Mouse (Mus musculus): Measurements from ENCODE around the gene Serinc3.
A peak's percentile ranks its signal among the peaks of the same experiment; 100 is the strongest.
"Not testable (repeated sequence)": the region's sequence is repeated elsewhere in the genome, so short reads cannot be mapped to it uniquely, and the experiment has no call there.

Gene Serinc3

DNA sequence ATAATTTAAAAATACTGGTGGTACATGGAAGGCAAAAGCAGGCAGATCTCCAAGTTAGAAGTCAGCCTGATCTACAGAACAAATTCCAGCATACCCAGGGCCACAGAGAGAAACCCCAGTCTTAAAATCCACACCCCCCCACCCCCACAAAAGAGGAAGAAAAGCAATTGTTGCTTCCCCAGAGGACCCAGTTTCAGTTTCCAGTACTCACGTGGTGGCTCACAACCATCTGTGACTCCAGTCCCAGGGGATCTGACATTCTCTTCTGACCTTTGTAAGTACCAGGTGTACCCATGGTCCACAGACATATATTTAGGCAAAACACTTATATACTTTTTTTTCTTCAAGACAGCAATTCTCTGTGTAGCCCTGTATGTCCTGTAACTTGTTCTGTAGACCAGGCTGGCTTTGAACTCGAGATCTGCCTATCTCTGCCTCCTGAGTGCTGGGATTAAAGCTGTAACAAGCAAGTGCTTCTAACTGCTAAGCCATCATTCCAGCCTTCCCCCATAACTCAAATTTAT, 17.8 kb upstream of the Serinc3 start:
- DNase-seq (ENCODE audit: low read depth), result no peak

- DNase-seq (ENCODE audit: low read depth), result no peak
Observed at GRCm38 (mm10) chr2:163662076-163662475, 17.1 kb upstream of the Serinc3 start.

DNA sequence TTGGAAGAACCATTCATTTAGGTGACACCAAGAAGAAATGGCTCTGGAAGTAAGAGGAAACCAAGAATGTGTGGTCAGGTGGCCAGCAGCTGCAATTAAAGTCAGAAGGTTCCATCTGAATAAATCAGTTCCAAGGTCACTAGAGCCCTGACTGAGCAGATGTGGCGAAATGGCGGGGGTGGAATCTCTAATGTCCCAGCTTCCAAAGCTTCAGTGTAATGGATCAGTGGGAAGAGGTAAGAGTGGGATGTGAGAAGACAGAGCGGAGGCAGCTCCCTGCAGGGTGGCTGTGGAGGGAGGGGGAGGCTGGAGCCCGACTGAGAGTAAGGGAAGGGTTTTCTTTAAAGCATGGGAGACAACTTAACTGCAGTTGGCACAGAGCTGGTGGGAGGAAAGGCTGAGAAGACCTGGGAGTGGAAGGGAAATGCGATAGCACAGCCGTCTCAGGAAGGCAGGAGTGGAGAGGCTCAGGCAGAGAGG, 16.5 kb upstream of the Serinc3 start:
- no peak for DNase-seq (ENCODE audit: low read depth)

GRCm38 (mm10) chr2:163660103-163660701, 15.3 kb upstream of the Serinc3 start:
- DNase-seq (ENCODE audit: low read depth), result no peak

DNA sequence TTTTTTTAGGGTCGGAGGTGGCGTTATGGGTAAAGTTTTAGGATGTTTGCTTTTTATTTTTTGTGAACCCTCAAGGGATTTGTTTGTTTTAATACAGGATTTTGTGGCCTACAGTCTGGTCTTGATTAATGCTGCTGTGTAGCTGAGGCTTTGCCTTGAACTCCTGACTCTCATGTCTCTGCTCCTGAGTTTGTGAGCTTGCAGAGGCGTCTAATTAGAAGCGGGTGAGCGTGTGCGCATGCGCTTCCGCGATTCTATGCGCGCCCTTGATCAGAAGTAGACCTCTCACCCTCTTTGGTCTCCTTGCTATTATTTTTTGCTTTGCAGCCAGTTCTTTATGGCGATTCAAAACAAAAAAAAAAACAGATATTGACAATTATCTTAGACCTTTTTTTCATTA, 14.5 kb upstream of the Serinc3 start:
- DNase-seq (ENCODE audit: low read depth), result no peak

DNA sequence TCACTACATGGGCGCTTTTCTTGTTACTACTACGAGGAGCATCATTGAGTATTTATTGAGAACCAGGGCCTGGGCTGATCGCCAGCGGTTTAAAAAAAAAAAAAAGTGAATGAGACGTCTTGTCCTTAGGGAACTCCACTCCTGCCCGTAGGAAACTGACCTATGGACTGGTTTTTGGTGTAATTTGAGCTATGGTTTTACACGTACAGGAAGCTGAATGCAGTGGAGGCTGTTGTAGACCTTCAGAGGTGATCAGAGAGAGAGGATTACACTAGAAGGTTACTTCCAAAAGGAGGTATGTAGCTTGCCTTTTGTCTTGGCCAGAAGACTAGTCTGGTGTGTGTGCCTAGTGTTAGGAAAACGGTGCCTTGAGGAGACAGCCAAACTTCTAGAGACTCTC, 14.0 kb upstream of the Serinc3 start:
- peak; percentile 27 for DNase-seq (ENCODE audit: low read depth)

DNA sequence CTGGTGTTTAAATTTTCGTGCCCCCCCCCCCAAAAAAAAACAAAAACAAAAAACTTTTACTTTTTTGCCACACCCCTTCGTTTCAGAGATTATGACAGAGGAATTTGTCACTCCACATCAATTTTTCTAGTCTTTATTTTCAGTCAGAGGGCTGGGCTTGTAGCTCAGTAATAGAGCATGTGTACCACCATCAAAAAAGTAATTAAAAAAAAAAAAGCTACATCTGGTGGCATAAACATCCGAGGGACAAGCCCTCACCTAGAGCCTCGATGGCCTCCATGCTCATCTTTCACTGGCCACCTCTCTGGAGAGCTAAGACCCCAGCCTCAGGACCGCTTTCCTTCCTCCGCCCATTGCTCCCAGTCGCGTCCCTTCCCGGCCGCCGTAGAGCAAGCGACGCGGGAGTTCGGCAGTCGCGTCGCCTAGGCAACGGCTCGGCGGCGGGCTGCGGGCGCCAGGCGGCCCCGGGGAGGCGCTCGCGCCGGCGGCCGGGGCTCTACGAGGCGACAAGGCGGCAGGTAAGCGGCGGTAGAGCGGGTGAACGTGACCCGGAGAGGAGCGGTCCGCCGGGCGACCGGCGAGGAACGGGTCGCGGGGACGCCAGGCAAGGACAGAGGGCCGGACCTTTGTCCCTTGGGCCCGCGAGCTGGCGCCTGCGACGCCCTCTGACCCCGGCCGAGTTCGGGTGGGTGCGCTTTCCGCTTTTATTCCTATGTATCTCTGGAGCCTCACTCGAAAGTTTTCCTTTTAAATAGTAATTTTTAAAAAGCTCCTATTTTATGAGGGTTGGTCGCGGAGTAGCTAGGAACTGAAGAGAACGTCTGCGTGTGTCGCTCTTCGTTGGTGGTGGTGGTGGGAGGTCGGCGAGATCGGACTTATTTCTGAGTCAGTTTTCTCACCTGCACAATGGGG, 13.3 kb upstream of the Serinc3 start, which contains the start of gene Pkig:
Gene Pkig, plus strand, starts transcription at position 412 of the 912 bp plus-strand sequence.
- DNase-seq (ENCODE audit: low read depth), result peak; percentile 82

- no peak for DNase-seq (ENCODE audit: low read depth)
Observed at GRCm38 (mm10) chr2:163657486-163657885, 12.6 kb upstream of the Serinc3 start.

DNA sequence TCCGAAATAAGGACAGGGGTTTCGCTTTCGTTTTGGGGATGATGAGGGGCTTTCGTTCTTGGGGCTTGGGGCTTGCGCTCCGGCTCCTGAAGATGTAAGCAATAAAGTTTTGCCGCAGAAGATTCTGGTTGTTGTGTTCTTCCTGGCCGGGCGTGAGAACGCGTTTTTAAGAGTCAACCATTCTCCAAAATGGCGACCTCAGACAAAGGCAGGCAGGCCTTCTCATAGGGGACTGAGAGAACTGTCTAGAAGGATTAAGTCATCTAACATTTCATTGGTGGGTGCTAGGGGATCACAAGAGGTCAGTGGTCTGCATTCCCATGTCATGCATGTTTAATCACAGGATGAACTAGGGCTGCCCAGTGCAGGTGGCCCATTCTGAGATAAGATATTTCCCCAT, 10.8 kb upstream of the Serinc3 start:
- DNase-seq (ENCODE audit: low read depth), result not testable (repeated sequence)

GRCm38 (mm10) chr2:163646461-163647080, 1.6 kb upstream of the Serinc3 start:
- no peak for DNase-seq (ENCODE audit: low read depth)

DNA sequence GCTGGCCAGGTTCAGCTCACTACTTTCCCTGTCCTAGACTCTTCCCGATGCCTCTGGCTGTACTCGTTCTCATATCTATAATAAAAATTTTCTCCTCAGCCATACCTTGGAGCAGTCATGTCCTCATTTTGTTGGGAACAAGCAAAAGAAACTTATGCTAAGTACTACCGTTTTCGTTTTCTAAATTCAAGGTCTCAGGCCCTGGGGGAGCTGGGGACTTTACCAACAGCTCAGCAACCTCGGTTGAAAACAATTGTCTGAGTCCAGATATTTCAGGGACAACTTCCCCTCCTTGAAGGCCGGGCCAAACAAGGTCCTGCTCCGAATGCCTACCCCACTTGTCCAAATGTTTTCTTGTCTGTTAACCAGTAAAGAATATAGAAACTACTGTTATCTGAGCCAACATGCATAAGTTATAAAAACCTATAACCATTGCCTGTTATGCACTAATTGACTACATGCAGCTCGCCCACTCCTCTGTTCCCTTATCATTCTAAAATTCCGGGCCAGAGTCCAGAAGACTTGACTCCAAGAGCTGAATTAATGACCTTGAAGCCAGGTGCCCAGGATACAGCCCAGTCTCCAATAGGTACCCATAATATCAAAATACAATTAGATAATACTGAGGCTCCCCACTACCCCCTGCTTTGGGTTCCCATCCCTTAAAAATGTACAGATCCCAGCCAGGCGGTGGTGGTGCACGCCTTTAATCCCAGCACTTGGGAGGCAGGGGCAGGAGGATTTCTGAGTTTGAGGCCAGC, 949 bp upstream of the Serinc3 start:
- DNase-seq (ENCODE audit: low read depth), result no peak

DNA sequence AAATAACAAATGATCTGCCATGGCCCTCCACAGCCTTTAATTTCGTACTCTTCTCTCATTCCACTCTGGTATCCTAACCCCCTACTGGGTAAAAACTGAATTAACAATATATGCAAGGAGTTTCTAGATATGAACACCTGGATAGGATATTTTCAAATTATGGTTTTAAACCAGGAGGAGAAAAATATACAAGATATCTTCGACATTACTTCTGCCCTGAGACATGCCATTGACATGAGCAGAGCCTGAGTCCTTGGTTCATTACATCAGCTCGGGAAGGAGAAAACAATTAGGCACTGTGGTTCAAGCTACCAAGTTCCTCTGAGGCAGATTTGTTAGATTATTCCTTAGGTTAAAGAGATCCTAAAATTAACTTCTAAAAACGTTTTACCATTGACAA, 884 bp downstream of the Serinc3 start:
- DNase-seq (ENCODE audit: low read depth), result peak; percentile 63

- DNase-seq (ENCODE audit: low read depth), result no peak
Observed at GRCm38 (mm10) chr2:163643576-163643971, 1.4 kb downstream of the Serinc3 start.

DNA sequence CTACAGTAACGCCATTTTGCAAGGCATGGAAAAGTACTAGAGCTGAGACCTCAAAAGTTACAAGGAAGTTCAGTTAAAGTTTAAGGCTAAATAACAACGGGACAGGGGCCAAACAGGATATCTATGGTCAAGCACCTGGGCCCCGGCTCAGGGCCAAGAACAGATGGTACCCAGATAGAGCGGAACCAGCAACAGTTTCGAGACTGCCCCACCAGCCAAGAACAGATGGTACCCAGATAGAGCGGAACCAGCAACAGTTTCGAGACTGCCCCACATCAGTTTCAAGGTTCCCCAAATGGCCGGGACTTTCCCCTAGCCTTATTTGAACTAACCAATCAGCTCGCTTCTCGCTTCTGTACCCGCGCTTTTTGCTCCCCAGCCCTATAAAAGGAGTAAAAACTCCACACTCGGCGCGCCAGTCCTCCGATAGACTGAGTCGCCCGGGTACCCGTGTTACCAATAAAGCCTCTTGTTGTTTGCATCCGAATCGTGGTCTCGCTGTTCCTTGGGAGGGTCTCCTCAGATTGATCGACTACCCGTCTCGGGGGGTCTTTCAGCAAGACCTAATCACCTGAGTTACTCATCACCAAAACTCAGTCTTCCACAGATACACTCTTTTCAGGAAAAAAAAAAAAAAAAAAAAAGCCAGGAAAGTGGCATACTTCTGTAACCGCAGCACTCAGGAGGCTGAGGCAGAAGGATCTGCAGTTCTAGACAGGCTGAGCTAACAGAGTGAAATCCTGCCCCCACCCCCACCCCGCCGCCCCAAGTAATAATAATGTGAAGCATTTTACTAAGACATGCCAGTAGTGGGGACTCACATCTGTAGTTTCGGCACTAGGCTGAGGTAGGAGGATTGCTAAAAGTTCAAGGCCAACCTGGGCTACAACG, 2.0 kb downstream of the Serinc3 start:
- DNase-seq (ENCODE audit: low read depth), result peak; percentile 89

- DNase-seq (ENCODE audit: low read depth), result no peak
Observed at GRCm38 (mm10) chr2:163641681-163642080, 3.2 kb downstream of the Serinc3 start.

DNA sequence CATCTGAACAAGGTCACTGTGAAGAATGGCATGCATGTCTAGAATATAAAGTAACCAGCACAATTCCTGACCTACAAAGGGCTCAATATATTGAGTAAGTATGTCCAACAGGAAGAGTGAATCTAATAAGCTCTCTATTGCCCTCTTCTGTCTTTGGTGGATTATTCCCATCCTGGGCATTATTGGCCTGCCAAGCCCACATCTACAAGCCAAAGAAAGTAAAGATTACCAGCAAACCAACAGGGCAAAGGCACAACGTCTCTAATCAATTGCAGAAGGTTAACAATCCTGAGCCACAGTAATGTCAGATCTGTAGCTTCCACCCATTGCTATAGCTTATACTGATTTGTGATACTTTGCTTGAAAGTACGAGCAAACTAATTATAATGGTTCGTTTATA, 4.4 kb downstream of the Serinc3 start:
- peak; percentile 46 for DNase-seq (ENCODE audit: low read depth)

GRCm38 (mm10) chr2:163637655-163638266, 7.2 kb downstream of the Serinc3 start:
- no peak for DNase-seq (ENCODE audit: low read depth)

DNA sequence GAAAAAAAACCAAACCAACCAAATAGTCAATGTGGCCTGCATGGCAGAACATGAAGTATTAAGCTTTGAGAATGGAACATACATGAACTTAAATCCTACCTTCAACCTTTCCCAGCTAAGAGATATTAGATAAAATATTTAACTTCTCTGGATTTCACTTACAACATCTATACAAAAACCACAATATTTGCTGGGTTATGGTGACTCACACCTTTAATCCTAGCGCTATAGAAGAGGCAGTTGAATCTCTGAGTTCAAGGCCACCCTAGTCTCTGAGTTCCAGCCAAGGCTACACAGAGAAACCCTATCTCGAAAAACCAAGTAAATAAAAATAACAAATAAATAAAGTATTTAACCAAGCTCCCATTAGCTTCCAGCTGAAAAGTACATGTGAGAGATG, 8.9 kb downstream of the Serinc3 start:
- no peak for DNase-seq (ENCODE audit: low read depth)

DNA sequence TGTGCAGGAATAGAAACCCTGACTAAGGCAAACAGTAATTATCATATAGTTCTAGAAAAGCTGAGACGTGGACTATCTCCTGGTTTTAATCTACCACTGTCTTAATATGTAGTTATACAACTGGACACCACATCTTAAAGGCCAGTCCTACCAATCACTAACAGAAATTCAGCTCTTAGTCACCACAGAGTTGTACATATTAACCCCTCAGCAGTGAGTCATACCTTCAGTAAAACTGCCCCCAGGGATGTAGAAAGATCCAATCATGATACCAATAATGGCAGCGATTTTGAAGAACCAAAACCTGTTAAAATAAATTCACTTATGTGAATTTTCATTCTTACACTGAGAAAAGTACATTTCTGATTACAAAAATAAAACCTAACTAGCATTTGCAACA, 10.7 kb downstream of the Serinc3 start:
- DNase-seq (ENCODE audit: low read depth), result no peak

GRCm38 (mm10) chr2:163631715-163632114, 13.2 kb downstream of the Serinc3 start:
- DNase-seq (ENCODE audit: low read depth), result no peak

Data from naive thymus-derived CD4-positive, alpha-beta T cell, adult 2 months (primary cell).